Mouse (Mus musculus) MEL (cell line): ENCODE results near the gene Rrm1. TPM values are rescaled to one million over a fixed set of nuclear protein-coding genes. Genes with fewer than 3 reads are reported as not detected.
"Not testable (repeated sequence)": the region's sequence is repeated elsewhere in the genome, so short reads cannot be mapped to it uniquely, and the experiment has no call there.

Source experiments
- DNase-seq: peaks from one replicate; pipeline ENCODE4 v3.0.0; 2011; ENCODE audit warnings: low read depth, low spot score
- H3K27ac ChIP-seq: 2 replicates; pipeline ENCODE4 v1.5.1; 2012; ENCODE audit warnings: low read depth, mild to moderate bottlenecking, control low read depth, low read length, moderate library complexity; ENCODE audit not compliant: control insufficient read depth
- H3K27me3 ChIP-seq, 2 experiments: fragments of 150-350 bp in 1 of 2; sonication (generic) in 1 of 2; 2 replicates each; pipeline ENCODE4 v1.6.1; 2012; ENCODE audit warnings: low read length in 2 of 2, mild to moderate bottlenecking in 2 of 2, improper control_type of control experiment in 1 of 2, moderate library complexity in 1 of 2; ENCODE audit not compliant: insufficient read depth in 2 of 2, control insufficient read depth in 1 of 2
- H3K36me3 ChIP-seq, 2 experiments: 2 replicates each; pipeline ENCODE4 v1.6.1; 2012 to 2014; ENCODE audit warnings: low read length in 2 of 2, improper control_type of control experiment in 1 of 2, inconsistent platforms in 1 of 2, mild to moderate bottlenecking in 1 of 2; ENCODE audit not compliant: insufficient read depth in 2 of 2, control insufficient read depth in 1 of 2
- H3K4me1 ChIP-seq, 2 experiments: fragments of 150-350 bp in 1 of 2; sonication (generic) in 1 of 2; 2 replicates each; pipeline ENCODE4 v1.6.1; 2012; ENCODE audit warnings: low read length in 2 of 2, improper control_type of control experiment in 1 of 2, mild to moderate bottlenecking in 1 of 2; ENCODE audit not compliant: insufficient read depth in 2 of 2, control insufficient read depth in 1 of 2
- H3K4me3 ChIP-seq, 2 experiments: fragments of 150-350 bp in 1 of 2; sonication (generic) in 1 of 2; 2 replicates each; pipeline ENCODE4 v1.5.1; 2012; ENCODE audit warnings: low read depth in 2 of 2, low read length in 2 of 2, mild to moderate bottlenecking in 2 of 2, moderate library complexity in 2 of 2, control low read depth in 1 of 2, improper control_type of control experiment in 1 of 2; ENCODE audit not compliant: control insufficient read depth in 1 of 2, insufficient read depth in 1 of 2
- H3K79me2 ChIP-seq: 2 replicates; pipeline ENCODE4 v1.6.1; 2012; ENCODE audit warnings: mild to moderate bottlenecking, low read length, moderate library complexity; ENCODE audit not compliant: control insufficient read depth, poor library complexity, insufficient read depth
- H3K9ac ChIP-seq: 2 replicates; pipeline ENCODE4 v1.6.1; 2012; ENCODE audit warnings: low read depth, mild to moderate bottlenecking, control low read depth, low read length, moderate library complexity; ENCODE audit not compliant: control insufficient read depth, poor library complexity, severe bottlenecking
- H3K9me3 ChIP-seq: fragments of 150-350 bp; sonication (generic); replicated peaks from 2 replicates; pipeline ENCODE4 v1.6.1; 2012; ENCODE audit warnings: mild to moderate bottlenecking, low read length, improper control_type of control experiment, moderate library complexity; ENCODE audit not compliant: insufficient read depth
- CHD1 ChIP-seq: IDR thresholded peaks from 2 replicates; pipeline ENCODE4 v1.6.1; 2012; ENCODE audit warnings: low read depth, mild to moderate bottlenecking, inconsistent platforms, low read length, improper control_type of control experiment
- E2F4 ChIP-seq: IDR thresholded peaks from 2 replicates; pipeline ENCODE4 v1.6.1; 2011; ENCODE audit warnings: low read depth, low read length, improper control_type of control experiment, borderline replicate concordance
- GATA1 ChIP-seq: IDR thresholded peaks from 2 replicates; pipeline ENCODE4 v1.6.1; 2011; ENCODE audit warnings: low read depth, low read length, improper control_type of control experiment
- HCFC1 ChIP-seq: IDR thresholded peaks from 2 replicates; pipeline ENCODE4 v1.6.1; 2012; ENCODE audit warnings: low read depth, mild to moderate bottlenecking, inconsistent platforms, low read length, improper control_type of control experiment, moderate library complexity
- MAX ChIP-seq: IDR thresholded peaks from 2 replicates; pipeline ENCODE4 v1.6.1; 2011; ENCODE audit warnings: low read length, improper control_type of control experiment
- MEF2A ChIP-seq: IDR thresholded peaks from 2 replicates; pipeline ENCODE4 v1.6.1; 2014; ENCODE audit warnings: low read depth, mild to moderate bottlenecking, inconsistent platforms, low read length, improper control_type of control experiment; ENCODE audit not compliant: poor library complexity, insufficient replicate concordance, severe bottlenecking; ENCODE audit errors: extremely low read depth
- MXI1 ChIP-seq: IDR thresholded peaks from 2 replicates; pipeline ENCODE4 v1.6.1; 2011; ENCODE audit warnings: mild to moderate bottlenecking, low read depth, low read length, improper control_type of control experiment
- NRF1 ChIP-seq: IDR thresholded peaks from 2 replicates; pipeline ENCODE4 v1.6.1; 2014; ENCODE audit warnings: low read depth, mild to moderate bottlenecking, inconsistent platforms, low read length, improper control_type of control experiment, moderate library complexity; ENCODE audit not compliant: poor library complexity, insufficient read depth, severe bottlenecking
- POLR2A ChIP-seq, 2 experiments: IDR thresholded peaks; 2 replicates each; pipeline ENCODE4 v1.6.1; 2011 to 2012; ENCODE audit warnings: low read length in 2 of 2, mild to moderate bottlenecking in 2 of 2, control low read depth in 1 of 2, improper control_type of control experiment in 1 of 2, low read depth in 1 of 2, moderate library complexity in 1 of 2; ENCODE audit not compliant: control insufficient read depth in 1 of 2, insufficient read depth in 1 of 2, poor library complexity in 1 of 2
- POLR2AphosphoS2 ChIP-seq: IDR thresholded peaks from 2 replicates; pipeline ENCODE4 v1.6.1; 2011; ENCODE audit warnings: low read length, improper control_type of control experiment
- POLR2AphosphoS5 ChIP-seq: IDR thresholded peaks from 2 replicates; pipeline ENCODE4 v1.6.1; 2012; ENCODE audit warnings: low read depth, borderline replicate concordance, mild to moderate bottlenecking, inconsistent platforms, low read length, moderate library complexity, mixed read lengths
- SIN3A ChIP-seq: IDR thresholded peaks from 2 replicates; pipeline ENCODE4 v1.6.1; 2012; ENCODE audit warnings: low read length, improper control_type of control experiment, inconsistent platforms
- TBP ChIP-seq: IDR thresholded peaks from 2 replicates; pipeline ENCODE4 v1.8.0; 2011; ENCODE audit warnings: low read depth, low read length, improper control_type of control experiment
- TCF12 ChIP-seq: IDR thresholded peaks from 2 replicates; pipeline ENCODE4 v1.6.1; 2014; ENCODE audit warnings: low read depth, mild to moderate bottlenecking, inconsistent platforms, low read length, improper control_type of control experiment, moderate library complexity
- UBTF ChIP-seq: IDR thresholded peaks from 2 replicates; pipeline ENCODE4 v1.6.1; 2012; ENCODE audit warnings: low read depth, mild to moderate bottlenecking, inconsistent platforms, low read length, improper control_type of control experiment, moderate library complexity, borderline replicate concordance; ENCODE audit not compliant: insufficient read depth
- polyA plus RNA-seq, 2 experiments: library from polyadenylated mRNA; stranded (reverse) in 1 of 2; unstranded in 1 of 2; fragments of >175 nt in 1 of 2; fragments of >200 nt in 1 of 2; gene quantifications; 2 replicates each; pipeline versions ENCODE4 v1.2.1 to v1.2.4; 2012; ENCODE audit warnings: low replicate concordance in 2 of 2, low read depth in 1 of 2; ENCODE audit not compliant: insufficient read length in 2 of 2, insufficient read depth in 1 of 2, missing spikeins in 1 of 2
- total RNA-seq: library from RNA; depleted of rRNA; stranded (reverse); fragments of 300-350 nt; gene quantifications from 2 replicates; pipeline ENCODE4 v1.2.3, GENCODE M21; 2012

Rrm1 gene
- total and polyA plus RNA-seq, 3 experiments = 147 to 228 TPM; not detected in 1

DNA sequence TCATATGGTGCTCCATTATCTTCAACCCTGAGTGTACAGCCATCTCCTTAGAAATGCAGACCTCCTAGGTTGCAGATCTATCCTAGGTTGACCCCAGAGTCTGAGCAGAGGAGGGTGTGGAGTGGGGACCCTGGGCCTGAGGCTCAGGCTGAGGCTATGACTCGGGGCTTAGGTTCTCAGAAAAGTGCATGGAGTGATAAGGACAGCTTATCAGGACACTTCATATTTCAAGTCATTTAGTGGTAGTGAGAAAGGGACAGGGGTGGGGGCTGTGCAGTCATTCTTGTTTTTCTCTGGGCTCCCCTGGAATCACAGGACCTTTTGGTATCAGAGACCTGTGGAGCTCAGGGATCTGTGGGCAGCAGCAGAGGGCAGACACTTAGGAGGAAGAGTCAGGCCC lies 44.6 kb downstream of the Rrm1 start (continued):
- no peak for TF ChIP-seq MAX
- TF ChIP-seq CHD1 = no peak
- TF ChIP-seq GATA1 = peak; percentile 83
- no peak for TF ChIP-seq POLR2A (IDR thresholded peaks at IDR 0.05; ENCODE audit: control insufficient read depth in 1 of 2, insufficient read depth in 1 of 2, low read depth in 1 of 2, low read length in 2 of 2, poor library complexity in 1 of 2)
- no peak for TF ChIP-seq E2F4
- no peak for TF ChIP-seq MEF2A
- TF ChIP-seq TCF12 = peak; percentile 67
- TF ChIP-seq SIN3A = no peak
- no peak for TF ChIP-seq TBP

DNA sequence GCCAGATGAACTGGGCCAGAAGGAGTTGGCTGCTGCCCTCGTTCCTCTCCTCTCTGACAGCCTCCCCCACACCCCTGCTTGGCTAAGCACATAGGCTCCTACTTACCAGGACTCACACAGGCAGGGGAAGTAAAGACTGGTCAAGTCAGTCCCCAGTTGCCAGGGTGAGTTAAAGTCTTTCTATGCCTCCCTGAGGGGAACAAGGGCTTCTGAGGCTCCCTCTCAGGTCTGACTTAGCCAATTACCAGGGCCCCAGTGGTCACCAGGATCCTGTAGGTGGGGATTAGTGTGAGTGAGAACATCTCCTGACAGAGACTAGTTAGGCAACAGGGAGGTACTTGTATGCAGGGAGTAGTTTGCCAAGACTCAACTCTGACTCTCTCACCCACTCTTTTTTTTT lies 46.7 kb downstream of the Rrm1 start, which contains the start of gene Olfr544:
Olfr544 (minus strand) TSS at position 153 of the 400 bp plus-strand sequence.
- H3K36me3 ChIP-seq = peaks cover 0 to 20% of the 10 kb centered on the region in 2 experiments; a peak in 2 of 4 replicates
- no peak within 1 kb of the TSS for H3K4me3 ChIP-seq
- H3K79me2 ChIP-seq = no peaks in the 10 kb centered on the region
- no peak for DNase-seq
- TF ChIP-seq HCFC1 (no peak), POLR2A (IDR thresholded peaks at IDR 0.05; ENCODE audit: control insufficient read depth in 1 of 2, insufficient read depth in 1 of 2, low read depth in 1 of 2, low read length in 2 of 2, poor library complexity in 1 of 2) (no peak), MXI1 (no peak), POLR2AphosphoS5 (no peak), UBTF (no peak), POLR2AphosphoS2 (no peak), NRF1 (no peak)
- H3K9ac ChIP-seq = no peak within 1 kb of the TSS
- peaks cover 6 to 17% of the 10 kb centered on the region in 2 experiments for H3K4me1 ChIP-seq
- H3K27me3 ChIP-seq = no peaks in the 10 kb centered on the region
- H3K9me3 ChIP-seq = no peaks in the 10 kb centered on the region
- no peak within 1 kb of the TSS for H3K27ac ChIP-seq

DNA sequence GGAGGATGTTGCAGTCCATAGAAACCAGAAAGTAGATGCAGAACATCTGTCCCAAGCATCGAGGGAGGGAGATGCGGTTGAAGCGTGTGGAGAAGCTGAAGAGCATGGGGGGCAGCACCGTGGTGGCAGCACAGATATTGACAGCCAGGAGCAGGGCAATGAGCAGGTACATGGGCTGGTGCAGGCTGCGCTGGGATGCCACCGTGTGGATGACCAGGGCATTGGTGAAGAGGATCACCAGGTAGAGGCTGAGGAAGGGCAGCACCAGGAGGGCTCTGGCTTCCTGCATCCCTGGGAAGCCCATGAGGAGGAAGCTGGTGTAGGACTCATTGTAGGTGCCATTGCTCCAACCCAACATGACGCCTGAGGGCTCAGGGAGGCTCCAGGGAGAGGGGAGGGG lies 52.9 kb downstream of the Rrm1 start:
- H3K4me3 ChIP-seq = not testable (repeated sequence)

More for the DNA sequence above, 52.9 kb downstream of the Rrm1 start:
- H3K9me3 ChIP-seq, H3K4me1 ChIP-seq, H3K27me3 ChIP-seq, H3K9ac ChIP-seq, H3K79me2 ChIP-seq, H3K27ac ChIP-seq, DNase-seq, H3K36me3 ChIP-seq: not testable (repeated sequence)
